Mouse (Mus musculus): ENCODE data around the gene Slamf8.

Slamf8 gene

GRCm38 (mm10) chr1:172590385-172590784 is at the start of gene Slamf8:
Gene Slamf8, minus strand, starts transcription at chr1:172590568.
- no peak for DNase-seq (ENCODE audit: low spot score in 2 of 2)

- DNase-seq (ENCODE audit: low spot score in 2 of 2): no peak
Measured at GRCm38 (mm10) chr1:172638781-172639180, 48.4 kb upstream of the Slamf8 start.

GRCm38 (mm10) chr1:172637801-172638200 is 47.4 kb upstream of the Slamf8 start:
- DNase-seq (ENCODE audit: low spot score in 2 of 2): no peak

GRCm38 (mm10) chr1:172636266-172636665 is 45.9 kb upstream of the Slamf8 start:
- DNase-seq (ENCODE audit: low spot score in 2 of 2): no peak

GRCm38 (mm10) chr1:172635258-172635657 is 44.9 kb upstream of the Slamf8 start:
- no peak for DNase-seq (ENCODE audit: low spot score in 2 of 2)

GRCm38 (mm10) chr1:172634136-172634535 is 43.8 kb upstream of the Slamf8 start:
- no peak for DNase-seq (ENCODE audit: low spot score in 2 of 2)

GRCm38 (mm10) chr1:172632451-172633326 is 42.3 kb upstream of the Slamf8 start, which contains the start of gene Dusp23:
Gene Dusp23, minus strand, starts transcription at chr1:172632962.
- peak; percentile 78 to 91 for DNase-seq (ENCODE audit: low spot score in 2 of 2)

GRCm38 (mm10) chr1:172631721-172632120 is 41.4 kb upstream of the Slamf8 start:
- no peak for DNase-seq (ENCODE audit: low spot score in 2 of 2)

- DNase-seq (ENCODE audit: low spot score in 2 of 2): no peak
Measured at GRCm38 (mm10) chr1:172629831-172630230, 39.5 kb upstream of the Slamf8 start.

GRCm38 (mm10) chr1:172626306-172626705 is 35.9 kb upstream of the Slamf8 start:
- no peak for DNase-seq (ENCODE audit: low spot score in 2 of 2)

GRCm38 (mm10) chr1:172624081-172624480 is 33.7 kb upstream of the Slamf8 start:
- DNase-seq (ENCODE audit: low spot score in 2 of 2): no peak

- no peak for DNase-seq (ENCODE audit: low spot score in 2 of 2)
Measured at GRCm38 (mm10) chr1:172623599-172623998, 33.2 kb upstream of the Slamf8 start.

GRCm38 (mm10) chr1:172619235-172619634 is 28.9 kb upstream of the Slamf8 start:
- DNase-seq (ENCODE audit: low spot score in 2 of 2): peak in 1 of 2 experiments; percentile 74

GRCm38 (mm10) chr1:172618141-172618540 is 27.8 kb upstream of the Slamf8 start:
- DNase-seq (ENCODE audit: low spot score in 2 of 2): no peak

GRCm38 (mm10) chr1:172617365-172618076 is 27.2 kb upstream of the Slamf8 start:
- DNase-seq (ENCODE audit: low spot score in 2 of 2): no peak

- DNase-seq (ENCODE audit: low spot score in 2 of 2): peak in 1 of 2 experiments; percentile 34
Measured at GRCm38 (mm10) chr1:172616537-172617300, 26.4 kb upstream of the Slamf8 start.

GRCm38 (mm10) chr1:172615412-172615811 is 25.0 kb upstream of the Slamf8 start:
- DNase-seq (ENCODE audit: low spot score in 2 of 2): no peak

GRCm38 (mm10) chr1:172614654-172615053 is 24.3 kb upstream of the Slamf8 start:
- DNase-seq (ENCODE audit: low spot score in 2 of 2): no peak

GRCm38 (mm10) chr1:172612745-172613144 is 22.4 kb upstream of the Slamf8 start:
- DNase-seq (ENCODE audit: low spot score in 2 of 2): no peak

GRCm38 (mm10) chr1:172611304-172611703 is 20.9 kb upstream of the Slamf8 start:
- no peak for DNase-seq (ENCODE audit: low spot score in 2 of 2)

- DNase-seq (ENCODE audit: low spot score in 2 of 2): no peak
Measured at GRCm38 (mm10) chr1:172602326-172602725, 12.0 kb upstream of the Slamf8 start, which contains the start of gene Fcrl6. Gene Fcrl6, minus strand, starts transcription at chr1:172602551.

GRCm38 (mm10) chr1:172594495-172594894 is 4.1 kb upstream of the Slamf8 start:
- peak in 1 of 2 experiments; percentile 66 for DNase-seq (ENCODE audit: low spot score in 2 of 2)

Measured in cerebellum, postnatal 4 days (tissue).